Mouse (Mus musculus) lung, postnatal 0 days (tissue): ENCODE results near the gene Tln2. TPM values are rescaled to one million over a fixed set of nuclear protein-coding genes. Genes with fewer than 3 reads are reported as not detected.

ENCODE experiments used
- ATAC-seq: fragments of 200-750 bp; cut with Nextera tagmentation; 2 replicates; pipeline ENCODE4 v1.8.0; 2017; ENCODE audit warnings: moderate library complexity
- DNase-seq: peaks from one replicate; pipeline ENCODE4 v3.0.0-alpha.2; 2016; ENCODE audit warnings: low spot score
- H3K27ac ChIP-seq: fragments of 300-500 bp; sonication (generic); 2 replicates; pipeline ENCODE4 v1.5.1; 2014; ENCODE audit warnings: antibody characterized with exemption, mild to moderate bottlenecking, low read length, mixed read lengths
- H3K27me3 ChIP-seq: fragments of 300-500 bp; sonication (generic); replicated peaks from 2 replicates; pipeline ENCODE4 v1.6.1; 2014; ENCODE audit warnings: low read length, mixed read lengths; ENCODE audit not compliant: insufficient read depth
- H3K36me3 ChIP-seq: fragments of 300-500 bp; sonication (generic); 2 replicates; pipeline ENCODE4 v1.6.1; 2014; ENCODE audit warnings: low read length, mixed read lengths; ENCODE audit not compliant: insufficient read depth
- H3K4me1 ChIP-seq: fragments of 300-500 bp; sonication (generic); 2 replicates; pipeline ENCODE4 v1.6.1; 2014; ENCODE audit warnings: antibody characterized with exemption, low read depth, low read length, mixed read lengths; ENCODE audit not compliant: insufficient read depth
- H3K4me2 ChIP-seq: fragments of 300-500 bp; sonication (generic); replicated peaks from 2 replicates; pipeline ENCODE4 v1.6.1; 2014; ENCODE audit warnings: low read depth, mild to moderate bottlenecking, low read length, moderate library complexity, mixed read lengths
- H3K4me3 ChIP-seq: fragments of 300-500 bp; sonication (generic); 2 replicates; pipeline ENCODE4 v1.5.1; 2014; ENCODE audit warnings: low read depth, low read length
- H3K9ac ChIP-seq: fragments of 300-500 bp; sonication (generic); replicated peaks from 2 replicates; pipeline ENCODE4 v1.6.1; 2014; ENCODE audit warnings: low read depth, mild to moderate bottlenecking
- H3K9me3 ChIP-seq: fragments of 300-500 bp; sonication (generic); 2 replicates; pipeline ENCODE4 v1.6.1; 2016; ENCODE audit warnings: low read length, mixed read lengths
- CTCF ChIP-seq: IDR thresholded peaks from 2 replicates; pipeline ENCODE4 v1.5.1; 2016; ENCODE audit warnings: antibody characterized with exemption, mild to moderate bottlenecking
- EP300 ChIP-seq: IDR thresholded peaks from 2 replicates; pipeline ENCODE4 v1.6.1; 2016; ENCODE audit warnings: antibody characterized with exemption, mild to moderate bottlenecking, control low read depth
- WGBS: fragments of 180-500 bp; shearing (Covaris S2); extraction: QIAGEN DNeasy Blood & Tissue Kit; methylation state at CpG from one replicate; pipeline ENCODE4 v1.1.7; 2014; 5-methylcytosine and 5-hydroxymethylcytosine counted together
- polyA plus RNA-seq: library from polyadenylated mRNA; unstranded; fragments of >200 nt; fragmentation: Nextera tagmentation; extraction: Ambion mirVana; gene quantifications from 2 replicates; pipeline ENCODE4 v1.2.1, GENCODE M21; 2015

Tln2 gene
- polyA plus RNA-seq, 1 experiment from 2014 or later: 9.9 TPM

DNA sequence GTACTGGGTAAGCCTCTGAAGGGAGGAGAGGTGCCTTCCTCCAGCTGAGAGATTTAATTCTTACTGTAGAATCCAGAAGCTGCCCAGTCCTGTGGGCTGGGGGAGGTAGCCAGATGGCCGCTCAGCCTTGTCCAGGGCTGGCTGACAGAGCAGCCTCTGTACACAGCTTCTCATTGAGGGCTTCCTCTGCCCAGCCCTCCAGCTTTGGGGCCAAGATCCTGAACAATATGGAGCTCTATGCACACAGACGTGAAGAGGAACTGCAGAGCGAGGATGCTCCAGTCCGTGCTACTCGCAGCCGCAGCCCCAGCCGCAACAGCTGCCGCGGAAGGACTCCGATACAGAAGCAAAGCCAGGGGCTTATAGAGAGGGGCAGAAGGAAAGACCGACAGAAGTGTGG lies 294.0 kb downstream of the Tln2 start:
- 39% methylated on average over 11 of the region's 11 CpGs for WGBS
- no peak; the same call in 1 of the 2 replicates for ATAC-seq
- H3K4me1 ChIP-seq: peaks cover 9% of the 10 kb centered on the region; the same call in 1 of the 2 replicates

DNA sequence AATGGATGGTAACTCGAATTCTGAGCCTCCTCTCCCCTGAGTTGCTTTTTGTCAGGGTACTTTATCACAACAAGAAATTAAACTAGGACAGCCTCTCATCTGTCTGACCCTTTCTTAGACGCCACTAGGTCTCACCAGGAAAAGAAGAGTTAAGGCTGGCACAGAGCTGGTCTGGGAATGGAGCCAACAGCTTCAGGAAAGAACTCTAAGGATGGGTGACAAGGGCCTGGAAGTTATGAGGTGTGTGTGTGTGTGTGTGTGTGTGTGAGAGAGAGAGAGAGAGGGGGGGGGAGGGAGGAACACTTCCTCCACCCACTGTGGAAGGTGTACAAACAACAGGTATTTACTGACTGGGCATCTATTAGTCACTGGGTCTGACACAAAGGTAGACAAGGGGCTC lies 294.6 kb downstream of the Tln2 start:
- Histone ChIP-seq H3K27me3 (0 out of 2 replicates have a peak, but pooled peaks cover 3% of the 10 kb centered on the region), H3K27ac (no peak overlapping the region), H3K9me3 (no peaks in the 10 kb centered on the region), H3K4me3 (no peak overlapping the region), H3K36me3 (no peaks in the 10 kb centered on the region), H3K4me1 (peaks cover 13% of the 10 kb centered on the region; the same call in 1 of the 2 replicates), H3K9ac (no peak overlapping the region), H3K4me2 (no peak overlapping the region)
- ATAC-seq (peak; percentile 71), DNase-seq (peak; percentile 80)
- WGBS: 18% methylated on average over 2 of the region's 2 CpGs
- TF ChIP-seq CTCF: no peak
- TF ChIP-seq EP300: peak; percentile 53; the same call in 1 of the 2 replicates

More for the DNA sequence above, 294.0 kb downstream of the Tln2 start:
- no peak for DNase-seq
- Histone ChIP-seq H3K4me2 (no peak overlapping the region), H3K9me3 (no peaks in the 10 kb centered on the region), H3K27ac (no peak overlapping the region), H3K4me3 (no peak overlapping the region), H3K36me3 (no peaks in the 10 kb centered on the region), H3K27me3 (0 out of 2 replicates have a peak, but pooled peaks cover 3% of the 10 kb centered on the region), H3K9ac (no peak overlapping the region)
- TF ChIP-seq CTCF (no peak), EP300 (no peak)

DNA sequence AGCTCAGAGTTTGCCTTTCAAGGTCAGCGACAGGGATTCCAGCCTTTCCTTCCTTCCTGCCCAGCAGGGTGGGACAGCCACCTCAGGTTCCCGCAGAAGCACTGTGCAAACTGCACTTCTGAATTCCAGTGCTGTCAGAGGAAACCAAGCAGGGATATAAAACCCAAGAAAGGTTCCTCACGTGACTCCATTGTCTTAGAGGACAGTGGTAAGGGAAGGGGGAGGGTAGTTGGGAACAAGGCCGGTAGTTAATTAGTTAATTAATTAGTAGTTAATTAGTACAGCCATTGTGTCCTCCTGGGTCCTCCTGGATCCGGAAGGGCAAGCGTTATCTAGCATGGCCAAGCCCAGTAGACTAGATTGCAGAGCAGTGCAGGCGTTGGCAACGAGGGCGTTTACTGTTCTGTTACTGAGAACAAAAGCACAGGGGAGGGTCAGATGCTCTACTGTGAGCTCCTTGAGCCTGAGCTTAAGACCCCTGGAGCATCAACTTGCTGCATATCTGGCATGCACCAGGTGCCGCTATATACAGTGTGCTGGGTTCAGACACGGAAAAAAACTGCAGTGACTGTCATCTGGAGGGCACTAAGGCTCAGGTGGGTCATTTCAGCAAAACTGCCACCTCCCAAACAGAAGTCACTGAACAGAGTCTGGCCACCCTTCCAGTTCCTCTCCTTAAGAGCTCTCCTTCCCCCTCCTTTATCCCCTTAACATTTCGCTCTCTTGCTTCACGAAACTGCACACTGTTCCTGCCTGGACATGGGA lies 298.5 kb downstream of the Tln2 start:
- Histone ChIP-seq H3K36me3 (no peaks in the 10 kb centered on the region), H3K9me3 (no peaks in the 10 kb centered on the region), H3K4me1 (peaks cover 13% of the 10 kb centered on the region; the same call in 1 of the 2 replicates), H3K27ac (no peak overlapping the region), H3K27me3 (0 out of 2 replicates have a peak, but pooled peaks cover 3% of the 10 kb centered on the region), H3K4me2 (no peak overlapping the region), H3K9ac (no peak overlapping the region), H3K4me3 (no peak overlapping the region)
- TF ChIP-seq CTCF (peak; percentile 38), EP300 (peak; percentile 74)
- peak; percentile 76 for ATAC-seq
- DNase-seq: peak; percentile 67
- WGBS: 26% methylated on average over 13 of the region's 13 CpGs

GRCm38 (mm10) chr9:67250141-67250540 lies 309.4 kb downstream of the Tln2 start:
- TF ChIP-seq CTCF: no peak
- TF ChIP-seq EP300: no peak
- Histone ChIP-seq H3K4me3 (no peak overlapping the region), H3K27me3 (no peaks in the 10 kb centered on the region), H3K4me2 (no peak overlapping the region), H3K9me3 (no peaks in the 10 kb centered on the region), H3K9ac (no peak overlapping the region), H3K27ac (no peak overlapping the region), H3K36me3 (no peaks in the 10 kb centered on the region), H3K4me1 (no peaks in the 10 kb centered on the region)
- ATAC-seq: no peak
- WGBS: 53% methylated on average over 2 of the region's 2 CpGs
- DNase-seq: no peak

DNA sequence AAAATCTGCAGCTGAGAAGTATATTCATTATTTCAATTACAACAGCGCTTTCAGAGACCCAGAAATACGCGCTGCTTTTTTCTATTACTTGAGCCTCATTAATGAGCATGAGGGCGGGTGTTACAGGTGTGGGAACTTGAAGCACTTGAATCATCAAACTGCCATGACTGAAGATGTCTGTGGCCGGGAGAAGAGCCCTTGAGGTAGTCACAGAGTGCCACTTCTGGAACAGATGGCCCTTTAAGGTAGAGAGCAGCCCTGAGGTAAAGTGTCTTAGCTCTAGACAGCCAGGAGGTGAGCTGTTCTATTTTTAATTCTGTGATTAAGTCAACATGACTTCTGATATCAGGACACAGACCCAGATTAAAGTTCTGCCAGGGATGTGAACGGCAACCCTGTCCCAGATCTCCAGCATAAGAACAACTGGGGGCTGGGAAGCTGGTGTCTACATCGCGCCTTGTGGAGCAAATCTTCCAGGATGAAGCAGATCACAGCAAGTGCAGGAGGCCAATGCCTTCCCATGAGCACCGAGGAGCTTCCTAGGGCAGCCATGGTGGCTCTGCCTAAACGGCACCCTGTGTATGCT lies 312.0 kb downstream of the Tln2 start:
- H3K27me3 ChIP-seq: no peaks in the 10 kb centered on the region
- H3K27ac ChIP-seq: no peak overlapping the region
- peak; percentile 95 for ATAC-seq

GRCm38 (mm10) chr9:67245265-67245664 lies 314.2 kb downstream of the Tln2 start:
- Histone ChIP-seq H3K4me2 (no peak overlapping the region), H3K27ac (no peak overlapping the region), H3K4me3 (no peak overlapping the region), H3K27me3 (no peaks in the 10 kb centered on the region), H3K36me3 (no peaks in the 10 kb centered on the region), H3K9me3 (no peaks in the 10 kb centered on the region), H3K4me1 (no peaks in the 10 kb centered on the region), H3K9ac (no peak overlapping the region)
- ATAC-seq (no peak), DNase-seq (no peak)
- no peak for TF ChIP-seq EP300
- TF ChIP-seq CTCF: peak; percentile 47
- WGBS: 100% methylated on average over 2 of the region's 2 CpGs

More for the DNA sequence above, 312.0 kb downstream of the Tln2 start:
- no peak overlapping the region for H3K9ac ChIP-seq
- no peaks in the 10 kb centered on the region for H3K4me1 ChIP-seq
- TF ChIP-seq EP300 (peak; percentile 92), CTCF (no peak)
- H3K9me3 ChIP-seq: no peaks in the 10 kb centered on the region
- no peaks in the 10 kb centered on the region for H3K36me3 ChIP-seq
- DNase-seq: peak; percentile 82
- no peak overlapping the region for H3K4me2 ChIP-seq
- H3K4me3 ChIP-seq: no peak overlapping the region
- WGBS: 56% methylated on average over 10 of the region's 10 CpGs
